Mouse (Mus musculus) kidney, postnatal 25 days (tissue): ENCODE results near the gene Raet1e.
"Not testable (repeated sequence)": the region's sequence is repeated elsewhere in the genome, so short reads cannot be mapped to it uniquely, and the experiment has no call there.

ENCODE experiments used
- DNase-seq, 2 experiments: peaks; one replicate each; pipeline ENCODE4 v3.0.0; 2021; ENCODE audit warnings: mixed read lengths in 2 of 2

Gene Raet1e

DNA sequence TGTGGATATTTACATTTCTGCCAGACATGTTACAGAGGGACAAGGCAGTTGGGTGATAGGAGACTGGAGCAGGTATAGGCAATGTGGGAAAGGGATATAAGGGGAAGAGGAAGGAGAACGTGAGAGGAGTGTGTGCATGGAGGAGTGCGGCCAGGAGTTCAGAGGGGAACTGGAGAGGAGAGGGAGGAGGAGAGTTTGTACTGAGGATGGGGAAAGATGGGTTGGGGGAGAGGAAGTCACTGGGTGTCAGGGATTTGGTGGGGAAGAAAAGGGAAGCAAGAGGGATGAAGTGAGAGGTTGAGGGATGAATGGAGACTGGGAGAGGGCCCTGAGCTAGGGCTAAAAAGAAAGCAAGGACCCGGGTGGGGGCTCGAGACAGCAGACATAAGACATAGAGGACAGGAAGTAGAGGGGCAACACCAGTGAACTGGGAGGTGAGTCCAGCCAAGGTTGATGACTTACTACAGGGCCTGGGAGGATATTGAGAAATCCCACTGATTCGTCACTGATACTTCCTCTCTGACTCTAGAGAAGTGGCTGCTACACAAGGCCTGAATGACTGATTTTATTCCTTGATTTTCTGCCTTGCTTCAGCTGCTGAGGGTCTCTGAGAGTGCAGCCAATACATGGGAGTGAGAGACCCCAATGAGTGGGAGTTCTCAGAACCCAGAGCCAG, 7.1 kb downstream of the Raet1e start:
- not testable (repeated sequence) for DNase-seq

DNA sequence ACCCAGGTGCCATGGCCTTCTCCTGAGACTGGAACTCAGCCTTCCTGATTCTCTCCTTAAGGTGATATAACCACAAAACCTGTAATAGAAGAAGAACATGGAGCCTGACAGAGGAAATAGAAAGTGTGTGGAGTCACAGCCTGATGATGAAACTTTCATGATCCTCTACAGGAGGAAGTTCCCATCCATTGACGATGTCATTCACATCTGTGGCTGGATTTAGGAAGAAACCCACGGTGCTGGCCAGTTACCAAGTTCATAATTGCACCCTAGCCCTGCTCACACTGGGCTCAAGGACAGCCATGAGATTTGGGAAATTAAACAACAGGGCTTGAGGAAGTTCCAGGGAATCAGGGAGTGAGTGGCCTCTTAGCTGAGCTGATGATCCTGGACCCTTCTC, 7.7 kb downstream of the Raet1e start:
- not testable (repeated sequence) for DNase-seq

- not testable (repeated sequence) for DNase-seq
These were observed 8.7 kb downstream of the Raet1e start for GRCm38 (mm10) chr10:22167061-22167460.

GRCm38 (mm10) chr10:22169116-22169515, 10.7 kb downstream of the Raet1e start:
- not testable (repeated sequence) for DNase-seq

DNA sequence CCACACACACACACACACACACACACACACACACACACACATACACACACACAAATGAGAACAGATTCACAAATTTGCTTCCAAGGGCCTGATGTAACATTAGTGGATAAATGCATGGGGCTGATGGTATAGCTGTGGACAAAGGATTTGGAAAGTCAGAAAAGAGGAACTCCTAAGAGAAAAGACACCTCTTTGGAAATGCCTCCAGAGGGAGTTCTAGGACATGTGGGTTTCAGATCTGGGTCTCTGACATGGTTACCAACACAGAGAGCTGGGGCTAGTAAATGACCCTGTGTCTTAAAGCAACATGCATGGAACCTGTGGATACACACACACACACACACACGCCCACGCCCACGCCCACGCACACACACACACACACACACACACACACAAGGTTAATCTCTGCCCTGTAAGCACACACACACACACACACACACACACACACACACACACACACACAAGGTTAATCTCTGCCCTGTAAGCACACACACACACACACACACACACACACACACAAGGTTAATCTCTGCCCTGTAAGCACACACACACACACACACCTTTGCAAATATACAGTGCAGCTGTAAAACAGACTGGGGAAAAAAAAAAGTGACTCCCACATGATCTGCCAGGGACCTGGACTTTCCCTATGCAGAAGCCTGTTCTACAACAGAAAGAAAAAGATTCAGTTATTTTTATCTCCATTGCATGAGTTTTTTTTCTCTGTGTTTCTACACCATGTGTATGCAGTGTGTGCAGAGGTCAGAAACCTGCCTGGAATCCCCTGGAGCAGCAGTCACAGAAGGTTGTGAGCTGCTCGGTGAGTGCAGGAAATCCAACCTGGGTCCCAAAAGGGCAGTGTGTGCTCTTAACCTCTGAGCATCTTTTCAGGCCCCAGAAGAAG, 14.3 kb downstream of the Raet1e start:
- not testable (repeated sequence) for DNase-seq

DNA sequence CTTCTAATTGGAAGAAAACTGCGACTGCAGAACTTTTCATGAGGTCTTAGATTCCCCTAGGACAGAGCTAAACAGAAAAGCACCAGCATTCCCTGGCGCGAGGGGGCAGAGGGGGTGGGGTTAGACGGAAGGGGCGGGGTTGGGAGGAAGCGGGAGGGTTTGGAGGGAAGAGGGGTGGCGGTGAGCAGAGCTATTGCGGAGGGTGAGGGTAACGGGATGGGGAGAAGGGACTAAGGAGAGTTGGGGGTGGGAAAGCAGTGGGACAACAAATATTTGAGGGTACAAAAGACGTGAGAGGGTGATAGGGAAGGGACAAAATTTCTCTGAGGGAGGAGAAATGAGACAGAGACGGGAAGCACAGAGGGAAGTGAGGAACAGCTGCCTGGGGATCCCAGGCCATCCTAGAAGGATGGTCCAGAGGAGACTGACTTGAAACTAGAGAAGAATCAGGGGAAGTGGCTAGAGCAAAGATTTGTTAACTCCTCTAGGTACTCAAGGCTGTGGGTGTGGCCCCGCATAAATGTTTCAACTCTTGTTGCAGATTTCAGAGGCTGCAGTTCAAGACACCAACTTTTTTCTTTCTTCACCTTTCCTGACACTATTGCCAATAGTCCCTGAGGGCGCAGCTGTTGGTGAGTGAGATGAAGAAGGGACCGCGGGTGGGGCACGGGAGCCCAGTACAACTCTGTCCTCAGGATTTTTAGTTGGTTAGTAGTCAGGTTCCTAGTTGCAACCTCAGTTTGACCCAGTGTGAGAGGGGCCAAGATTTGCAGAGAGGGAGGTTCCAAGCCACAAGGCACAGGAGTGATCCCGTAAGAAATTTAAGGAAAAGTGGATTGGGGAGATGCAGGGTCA, 15.2 kb downstream of the Raet1e start:
- DNase-seq, result not testable (repeated sequence)

GRCm38 (mm10) chr10:22174190-22174487, 15.8 kb downstream of the Raet1e start:
- DNase-seq, result not testable (repeated sequence)

GRCm38 (mm10) chr10:22176515-22176914, 18.1 kb downstream of the Raet1e start:
- not testable (repeated sequence) for DNase-seq

DNA sequence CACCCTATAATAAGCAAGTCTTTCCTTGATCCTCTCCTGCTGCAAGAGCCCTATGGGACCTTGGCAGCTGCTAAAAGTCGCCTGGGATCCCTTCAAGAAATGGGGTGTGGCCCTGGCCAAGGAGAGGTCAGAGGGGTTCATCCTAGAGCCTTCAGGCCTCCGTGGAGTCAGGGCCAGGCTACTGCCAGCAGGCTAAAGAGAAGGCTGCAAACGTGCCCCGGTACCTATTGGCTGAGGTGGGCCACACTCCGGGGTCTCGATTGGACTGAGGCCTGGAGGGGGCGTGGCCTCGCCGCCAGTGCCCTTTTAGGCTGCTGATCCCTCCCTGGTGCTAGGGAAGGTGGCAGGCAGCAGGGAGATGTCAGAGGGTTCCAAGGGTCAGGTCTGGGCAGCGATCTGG, 32.7 kb downstream of the Raet1e start:
- DNase-seq, result not testable (repeated sequence)

DNA sequence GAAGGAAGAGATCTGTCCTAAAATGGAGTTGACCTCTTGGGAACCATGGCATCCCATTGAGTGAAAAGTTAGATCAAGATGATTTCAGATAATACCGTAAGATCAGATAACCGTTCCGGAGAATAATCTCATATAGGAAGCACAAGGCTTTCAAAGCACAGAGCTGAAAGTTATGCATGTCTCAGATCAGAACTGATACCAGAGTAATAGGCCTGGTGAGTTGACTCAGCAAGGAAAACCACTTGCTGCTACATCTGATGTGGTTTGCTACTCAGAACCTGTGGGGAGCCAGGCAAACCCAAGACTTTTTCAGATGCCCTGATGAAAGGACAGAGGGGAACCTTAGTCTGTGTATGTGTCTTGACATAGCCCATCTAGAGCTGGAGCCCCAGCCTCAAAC, 43.0 kb downstream of the Raet1e start:
- not testable (repeated sequence) for DNase-seq

DNA sequence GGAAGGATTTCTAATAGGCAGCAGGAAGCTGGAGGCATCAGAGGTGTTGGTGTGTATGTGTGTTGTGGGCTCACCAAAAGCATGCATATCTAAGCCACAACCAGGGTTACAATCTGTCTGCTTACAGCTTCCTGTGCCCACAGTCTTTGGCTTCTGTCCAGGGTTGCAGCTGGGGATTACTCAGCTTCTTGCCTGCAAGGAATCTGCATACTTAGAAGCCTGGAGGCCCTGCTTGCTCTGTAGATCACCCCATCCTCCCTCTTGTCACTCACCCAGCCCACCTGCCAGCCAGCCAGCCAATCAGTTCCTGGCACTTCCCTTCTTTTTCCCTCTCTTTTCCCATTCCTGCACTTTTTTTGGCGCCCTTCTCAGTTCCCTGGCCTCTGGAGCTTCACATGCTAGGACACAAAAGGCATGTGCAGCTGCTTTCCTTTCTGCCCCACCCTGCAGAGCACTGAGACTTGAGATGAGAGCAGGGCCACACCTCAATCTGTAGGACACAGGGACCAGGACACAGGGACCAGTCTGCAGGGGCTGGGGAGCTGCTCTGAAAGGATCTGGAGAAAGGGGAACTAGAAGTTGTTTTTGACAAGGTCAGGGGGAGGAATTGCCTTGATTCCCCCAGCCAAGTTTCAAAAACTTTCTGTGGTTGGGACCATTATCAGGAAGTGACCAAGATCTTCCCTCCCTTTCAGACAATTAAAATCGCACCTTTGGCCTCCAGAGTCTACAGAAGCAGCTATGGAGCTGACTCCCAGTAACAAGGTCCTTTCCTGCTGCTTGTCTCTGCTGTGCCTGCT, 44.6 kb downstream of the Raet1e start:
- not testable (repeated sequence) for DNase-seq

- not testable (repeated sequence) for DNase-seq
These were observed 48.1 kb downstream of the Raet1e start for GRCm38 (mm10) chr10:22206443-22206842.

DNA sequence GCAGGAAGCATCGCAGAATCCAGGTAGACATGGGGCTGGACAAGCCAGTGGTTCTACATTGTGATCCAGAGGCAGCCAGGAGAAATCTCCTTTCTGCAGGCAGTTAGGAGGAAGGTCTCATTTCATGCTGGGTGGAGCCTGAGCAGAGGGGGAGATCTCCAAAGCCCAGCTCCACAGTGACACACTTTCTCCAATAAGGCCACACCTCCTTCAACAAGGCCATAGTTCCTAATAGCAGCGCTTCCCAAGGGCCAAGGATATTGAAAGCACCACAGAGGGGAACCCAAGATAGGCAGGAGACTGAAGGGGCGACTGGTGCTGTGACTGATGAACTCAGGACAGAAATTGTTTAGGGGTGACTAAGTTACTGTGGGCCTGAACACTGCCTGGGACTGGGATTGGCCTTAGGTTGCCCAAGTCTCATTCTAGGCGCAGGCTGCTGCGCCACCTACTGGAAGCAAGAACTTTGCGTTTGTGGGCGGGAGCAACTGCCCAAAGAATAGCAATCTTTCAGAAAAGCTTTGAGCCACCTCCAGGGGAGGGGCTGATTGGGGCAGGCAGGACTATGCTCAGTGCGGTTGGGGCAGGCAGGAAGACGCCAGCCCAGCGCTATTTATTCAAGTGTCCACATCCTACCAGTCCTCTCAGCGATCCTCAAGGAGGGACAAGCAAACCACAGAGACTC, 53.8 kb downstream of the Raet1e start:
- peak; percentile 42 to 54 for DNase-seq

DNA sequence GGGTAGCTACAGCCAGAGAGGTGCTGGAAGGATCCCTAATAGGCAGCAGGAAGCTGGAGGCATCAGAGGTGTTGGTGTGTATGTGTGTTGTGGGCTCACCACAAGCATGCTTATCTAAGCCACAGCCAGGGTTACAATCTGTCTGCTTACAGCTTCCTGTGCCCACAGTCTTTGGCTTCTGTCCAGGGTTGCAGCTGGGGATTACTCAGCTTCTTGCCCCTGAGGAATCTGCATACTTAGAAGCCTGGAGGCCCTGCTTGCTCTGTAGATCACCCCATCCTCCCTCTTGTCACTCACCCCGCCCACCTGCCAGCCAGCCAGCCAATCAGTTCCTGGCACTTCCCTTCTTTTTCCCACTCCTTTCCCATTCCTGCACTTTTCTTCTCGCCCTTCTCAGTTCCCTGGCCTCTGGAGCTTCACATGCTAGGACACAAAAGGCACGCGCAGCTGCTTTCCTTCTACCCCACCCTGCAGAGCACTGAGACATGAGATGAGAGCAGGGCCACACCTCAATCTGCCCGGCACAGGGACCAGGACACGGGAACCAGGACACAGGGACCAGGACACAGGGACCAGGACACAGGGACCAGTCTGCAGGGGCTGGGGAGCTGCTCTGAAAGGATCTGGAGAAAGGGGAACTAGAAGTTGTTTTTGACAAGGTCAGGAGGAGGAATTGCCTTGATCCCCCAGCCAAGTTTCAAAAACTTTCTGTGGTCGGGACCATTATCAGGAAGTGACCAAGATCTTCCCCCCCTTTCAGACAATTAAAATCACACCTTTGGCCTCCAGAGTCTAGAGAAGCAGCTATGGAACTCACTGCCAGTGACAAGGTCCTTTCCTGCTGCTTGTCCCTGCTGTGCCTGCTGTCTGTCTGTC, 65.3 kb downstream of the Raet1e start:
- peak; percentile 1 to 32 for DNase-seq

- no peak for DNase-seq
These were observed 106.7 kb downstream of the Raet1e start for GRCm38 (mm10) chr10:22265060-22265459.

- DNase-seq, result not testable (repeated sequence)
These were observed 112.8 kb downstream of the Raet1e start for GRCm38 (mm10) chr10:22270879-22271786.

- peak; percentile 2 to 33 for DNase-seq
These were observed 114.7 kb downstream of the Raet1e start for GRCm38 (mm10) chr10:22272914-22273683.

GRCm38 (mm10) chr10:22273684-22274305, 115.4 kb downstream of the Raet1e start:
- no peak for DNase-seq
